Mouse (Mus musculus) small intestine, adult 2 months (tissue): ENCODE results near the gene Antxr2. TPM values are rescaled to one million over a fixed set of nuclear protein-coding genes. Genes with fewer than 3 reads are reported as not detected.

ENCODE experiments used
- H3K27ac ChIP-seq: fragments of 200-500 bp; 2 replicates; pipeline ENCODE4 v1.5.1; 2012; ENCODE audit warnings: low read depth, low read length, control low read depth, inconsistent platforms; ENCODE audit not compliant: insufficient read depth
- H3K27me3 ChIP-seq: fragments of 200-500 bp; 2 replicates; pipeline ENCODE4 v1.6.1; 2012; ENCODE audit warnings: mild to moderate bottlenecking, moderate library complexity, low read length, inconsistent platforms; ENCODE audit not compliant: control insufficient read depth, insufficient read depth
- H3K36me3 ChIP-seq: fragments of 200-500 bp; 2 replicates; pipeline ENCODE4 v1.6.1; 2012; ENCODE audit warnings: mild to moderate bottlenecking, low read length, control low read depth, inconsistent platforms; ENCODE audit not compliant: control insufficient read depth, insufficient read depth
- H3K4me1 ChIP-seq: fragments of 200-500 bp; 2 replicates; pipeline ENCODE4 v1.6.1; 2012; ENCODE audit warnings: low read length, inconsistent platforms, mixed read lengths; ENCODE audit not compliant: control insufficient read depth, insufficient read depth, insufficient read length
- H3K4me3 ChIP-seq: fragments of 200-500 bp; 2 replicates; pipeline ENCODE4 v1.5.1; 2012; ENCODE audit warnings: low read depth, mild to moderate bottlenecking, control low read depth, inconsistent platforms, low read length, moderate library complexity
- CTCF ChIP-seq: fragments of 200-500 bp; IDR thresholded peaks from 2 replicates; pipeline ENCODE4 v1.5.1; 2012; ENCODE audit warnings: low read depth, mild to moderate bottlenecking, control low read depth, inconsistent platforms, low read length, moderate library complexity, mixed read lengths; ENCODE audit not compliant: insufficient replicate concordance, insufficient read length; ENCODE audit errors: extremely low read depth
- POLR2A ChIP-seq: fragments of 200-500 bp; IDR thresholded peaks from 2 replicates; pipeline ENCODE4 v1.6.1; 2012; ENCODE audit warnings: low read depth, mild to moderate bottlenecking, control low read depth, inconsistent platforms, low read length, moderate library complexity
- WGBS: fragments of 180-500 bp; shearing (Covaris S2); methylation state at CpG from one replicate; pipeline ENCODE4 v1.1.7; 2018; 5-methylcytosine and 5-hydroxymethylcytosine counted together
- polyA plus RNA-seq: library from polyadenylated mRNA; depleted of rRNA; stranded (reverse); fragments of >200 nt; gene quantifications from 2 replicates; pipeline ENCODE4 v1.2.3, GENCODE M21; 2012; rRNA removed

Gene Antxr2
- polyA plus RNA-seq = 3.2 and 4.7 TPM in 2 replicates

GRCm38 (mm10) chr5:98030902-98031641 is at the start of gene Antxr2:
Antxr2 (minus strand) TSS chr5:98031043.
- Histone ChIP-seq H3K27ac (peak within 1 kb of the TSS; percentile 86), H3K4me3 (peak within 1 kb of the TSS; percentile 99), H3K27me3 (no peaks in the 10 kb centered on the region), H3K4me1 (peaks cover 8% of the 10 kb centered on the region; the same call in 1 of the 2 replicates), H3K36me3 (peaks cover 4% of the 10 kb centered on the region; the same call in 1 of the 2 replicates)
- TF ChIP-seq POLR2A (peak; percentile 28; the same call in 1 of the 2 replicates), CTCF (no peak)
- WGBS = 4% methylated on average over 58 of the region's 58 CpGs

DNA sequence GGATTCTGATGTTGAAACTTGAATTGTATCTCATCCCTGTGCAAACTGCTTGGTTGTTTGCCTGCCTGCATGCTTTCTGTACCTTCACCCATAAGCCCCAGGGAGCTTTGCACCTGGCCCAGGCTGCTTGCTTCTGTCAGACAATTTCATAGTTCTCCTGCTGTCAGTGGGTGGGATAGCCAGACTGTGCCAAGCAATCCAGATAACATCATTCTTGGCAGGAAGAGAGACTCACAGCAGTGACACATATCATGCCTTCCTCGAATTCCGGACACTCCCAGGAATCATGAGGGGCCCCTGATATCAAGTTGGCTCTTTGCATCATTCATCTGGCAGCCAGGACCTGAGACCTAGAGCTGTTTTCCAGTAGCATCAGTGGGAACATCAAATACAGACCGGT is 45.8 kb upstream of the Antxr2 start:
- TF ChIP-seq POLR2A (no peak), CTCF (no peak)
- Histone ChIP-seq H3K4me3 (no peak overlapping the region), H3K27me3 (no peaks in the 10 kb centered on the region), H3K36me3 (no peaks in the 10 kb centered on the region), H3K27ac (no peak overlapping the region), H3K4me1 (no peaks in the 10 kb centered on the region)
- 17% methylated on average over 3 of the region's 3 CpGs for WGBS

GRCm38 (mm10) chr5:98069191-98069590 is 38.3 kb upstream of the Antxr2 start:
- Histone ChIP-seq H3K4me3 (no peak overlapping the region), H3K4me1 (no peaks in the 10 kb centered on the region), H3K36me3 (no peaks in the 10 kb centered on the region), H3K27me3 (no peaks in the 10 kb centered on the region), H3K27ac (no peak overlapping the region)
- WGBS = 62% methylated on average over 4 of the region's 4 CpGs
- TF ChIP-seq POLR2A = no peak
- no peak for TF ChIP-seq CTCF

GRCm38 (mm10) chr5:98055275-98055674 is 24.4 kb upstream of the Antxr2 start:
- H3K27ac ChIP-seq = no peak overlapping the region
- H3K4me1 ChIP-seq = no peaks in the 10 kb centered on the region
- 87% methylated on average over 6 of the region's 6 CpGs for WGBS
- no peak overlapping the region for H3K4me3 ChIP-seq
- no peaks in the 10 kb centered on the region for H3K36me3 ChIP-seq
- TF ChIP-seq POLR2A (no peak), CTCF (no peak)
- H3K27me3 ChIP-seq = no peaks in the 10 kb centered on the region

GRCm38 (mm10) chr5:98054834-98055233 is 24.0 kb upstream of the Antxr2 start:
- no peaks in the 10 kb centered on the region for H3K27me3 ChIP-seq
- TF ChIP-seq CTCF (no peak), POLR2A (no peak)
- 74% methylated on average over 1 of the region's 1 CpGs for WGBS
- no peak overlapping the region for H3K4me3 ChIP-seq
- no peaks in the 10 kb centered on the region for H3K4me1 ChIP-seq
- H3K27ac ChIP-seq = no peak overlapping the region
- no peaks in the 10 kb centered on the region for H3K36me3 ChIP-seq

- Histone ChIP-seq H3K27ac (no peak overlapping the region), H3K4me1 (peaks cover 2% of the 10 kb centered on the region; the same call in 1 of the 2 replicates), H3K36me3 (no peaks in the 10 kb centered on the region), H3K27me3 (no peaks in the 10 kb centered on the region), H3K4me3 (no peak overlapping the region)
- TF ChIP-seq POLR2A (no peak), CTCF (no peak)
- 40% methylated on average over 2 of the region's 2 CpGs for WGBS
Observed at GRCm38 (mm10) chr5:98034928-98035327, 4.1 kb upstream of the Antxr2 start.

- 61% methylated on average over 2 of the region's 2 CpGs for WGBS
- no peak for TF ChIP-seq CTCF
- TF ChIP-seq POLR2A = no peak
- no peak overlapping the region for H3K4me3 ChIP-seq
Observed at GRCm38 (mm10) chr5:98034207-98034606, 3.4 kb upstream of the Antxr2 start.

More at GRCm38 (mm10) chr5:98034207-98034606, 3.4 kb upstream of the Antxr2 start:
- peaks cover 2% of the 10 kb centered on the region; the same call in 1 of the 2 replicates for H3K4me1 ChIP-seq
- no peaks in the 10 kb centered on the region for H3K36me3 ChIP-seq
- H3K27ac ChIP-seq = no peak overlapping the region
- H3K27me3 ChIP-seq = no peaks in the 10 kb centered on the region
